Mouse (Mus musculus): Measurements from ENCODE around the gene Cdc20b.
A peak's percentile ranks its signal among the peaks of the same experiment; 100 is the strongest.

Cdc20b gene

DNA sequence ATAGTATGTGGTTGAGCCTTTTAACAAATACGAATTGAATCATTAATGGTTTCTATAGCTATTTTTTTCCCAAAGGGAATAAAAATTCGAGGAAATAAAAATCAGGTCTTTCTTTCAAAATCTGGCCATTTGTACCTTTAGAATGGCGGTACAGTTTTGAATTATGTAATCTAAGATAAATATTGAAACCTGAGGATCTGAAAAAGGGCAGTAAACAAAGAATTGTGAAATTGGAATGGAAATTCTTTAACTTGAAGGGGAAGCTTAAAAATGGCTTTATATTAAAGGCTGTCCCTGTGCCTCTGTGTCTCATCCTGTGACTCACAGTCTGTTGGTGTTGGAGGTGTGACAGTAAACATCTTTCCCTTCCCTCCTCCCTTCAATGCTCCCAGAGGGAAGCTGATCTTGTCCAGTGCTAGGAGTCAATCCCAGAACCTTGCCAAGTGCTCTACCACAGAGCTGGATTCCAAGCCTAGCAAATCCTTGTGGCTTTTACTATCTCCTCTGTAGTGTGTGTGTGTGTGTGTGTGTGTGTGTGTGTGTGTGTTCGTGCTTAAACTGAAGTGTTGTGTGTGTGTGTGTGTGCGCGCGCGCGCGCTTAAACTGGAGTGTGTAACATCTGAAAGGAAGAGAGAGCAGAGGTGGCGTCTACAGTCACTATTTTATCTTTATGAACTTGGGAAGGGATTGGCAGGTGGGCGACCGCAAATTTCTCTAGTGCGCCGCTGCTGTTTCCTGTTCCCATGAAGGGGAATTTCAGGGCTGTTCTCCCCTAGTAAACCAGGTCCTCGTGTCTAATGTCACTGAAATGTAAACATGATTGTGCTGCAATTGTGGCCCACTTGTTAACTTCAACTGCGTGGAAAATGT is 11.4 kb upstream of the Cdc20b start:
- no peak for DNase-seq (ENCODE audit: low spot score in 2 of 2)

- DNase-seq (ENCODE audit: low spot score in 2 of 2), result no peak
These were observed 3.6 kb upstream of the Cdc20b start for GRCm38 (mm10) chr13:113031351-113031750.

- DNase-seq (ENCODE audit: low spot score in 2 of 2), result no peak
These were observed 2.9 kb upstream of the Cdc20b start for GRCm38 (mm10) chr13:113031792-113032571.

DNA sequence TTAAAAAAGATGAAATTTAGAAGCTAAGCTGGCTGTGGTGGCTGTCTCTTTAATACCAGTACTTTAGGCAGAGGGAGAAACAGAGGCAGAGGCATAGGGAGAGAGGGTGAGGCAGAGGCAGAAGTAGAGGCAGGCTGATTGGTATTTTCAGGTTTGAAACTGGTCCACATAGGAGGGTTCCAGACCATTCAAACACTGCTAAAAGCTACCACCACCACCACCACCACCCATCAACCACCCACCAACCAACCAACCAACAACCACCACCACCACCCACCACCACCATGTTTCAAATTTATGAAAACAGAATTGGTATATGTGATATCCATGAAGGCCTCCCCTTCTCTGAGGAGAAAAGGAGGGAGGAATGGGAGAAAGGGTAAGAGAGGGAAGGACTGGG is 2.1 kb upstream of the Cdc20b start:
- DNase-seq (ENCODE audit: low spot score in 2 of 2), result no peak

- DNase-seq (ENCODE audit: low spot score in 2 of 2), result no peak
These were observed 532 bp upstream of the Cdc20b start for GRCm38 (mm10) chr13:113034271-113034886.

- DNase-seq (ENCODE audit: low spot score in 2 of 2), result peak in 1 of 2 experiments; percentile 43
These were observed 941 bp downstream of the Cdc20b start for GRCm38 (mm10) chr13:113035852-113036251.

GRCm38 (mm10) chr13:113044876-113045275 is 10.0 kb downstream of the Cdc20b start:
- DNase-seq (ENCODE audit: low spot score in 2 of 2), result no peak

DNA sequence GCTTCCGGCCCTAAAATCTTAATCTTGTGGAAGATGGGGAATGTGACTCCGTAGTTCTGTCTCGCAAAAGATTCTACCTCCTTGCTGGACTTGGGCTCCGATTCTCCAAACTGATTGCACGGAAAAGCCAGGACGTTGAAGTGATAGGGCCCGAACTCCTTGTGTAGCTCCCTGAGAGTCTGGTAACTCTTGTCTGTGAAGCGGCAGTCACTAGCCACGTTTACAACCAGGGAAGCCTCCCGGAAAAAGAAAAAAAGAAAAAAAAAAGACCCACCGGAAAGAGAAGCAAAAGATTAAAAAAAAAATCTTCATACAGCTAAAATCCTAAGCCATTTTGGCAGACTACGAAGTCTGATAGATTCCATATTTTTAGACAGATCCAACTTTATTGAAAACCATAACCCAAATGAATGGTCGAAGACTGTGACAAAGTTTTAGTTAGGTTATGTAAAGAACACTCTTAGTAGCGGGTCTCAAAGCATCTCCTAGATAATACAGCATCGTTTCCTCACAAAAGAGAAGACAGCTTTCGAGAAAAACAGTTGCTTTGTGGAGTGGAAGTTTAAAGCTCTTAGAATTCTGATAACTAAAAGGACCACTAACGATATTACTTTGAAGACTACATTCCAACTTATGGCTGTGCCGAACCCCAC is 10.7 kb downstream of the Cdc20b start:
- no peak for DNase-seq (ENCODE audit: low spot score in 2 of 2)

- DNase-seq (ENCODE audit: low spot score in 2 of 2), result no peak
These were observed 11.4 kb downstream of the Cdc20b start, which contains the start of gene Gpx8 for GRCm38 (mm10) chr13:113046211-113046883. Gpx8 (minus strand) TSS chr13:113046410.

DNA sequence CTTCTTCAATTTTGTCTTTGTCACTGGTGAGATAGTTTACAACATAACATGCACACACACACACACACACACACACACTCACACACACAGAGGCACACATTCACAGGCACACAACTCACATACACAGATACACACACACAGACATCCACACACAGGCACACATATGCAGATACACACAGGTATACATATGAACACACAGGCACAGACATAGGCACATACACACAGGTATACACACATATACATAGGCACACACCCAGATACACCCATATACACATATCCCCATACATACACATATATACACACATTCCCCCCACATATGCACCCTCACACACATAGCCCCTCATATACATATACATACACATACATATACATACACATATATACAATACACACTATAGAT is 12.1 kb downstream of the Cdc20b start:
- DNase-seq (ENCODE audit: low spot score in 2 of 2), result no peak

GRCm38 (mm10) chr13:113047647-113048046 is 12.7 kb downstream of the Cdc20b start:
- no peak for DNase-seq (ENCODE audit: low spot score in 2 of 2)

- DNase-seq (ENCODE audit: low spot score in 2 of 2), result no peak
These were observed 19.3 kb downstream of the Cdc20b start for GRCm38 (mm10) chr13:113054230-113054629.

DNA sequence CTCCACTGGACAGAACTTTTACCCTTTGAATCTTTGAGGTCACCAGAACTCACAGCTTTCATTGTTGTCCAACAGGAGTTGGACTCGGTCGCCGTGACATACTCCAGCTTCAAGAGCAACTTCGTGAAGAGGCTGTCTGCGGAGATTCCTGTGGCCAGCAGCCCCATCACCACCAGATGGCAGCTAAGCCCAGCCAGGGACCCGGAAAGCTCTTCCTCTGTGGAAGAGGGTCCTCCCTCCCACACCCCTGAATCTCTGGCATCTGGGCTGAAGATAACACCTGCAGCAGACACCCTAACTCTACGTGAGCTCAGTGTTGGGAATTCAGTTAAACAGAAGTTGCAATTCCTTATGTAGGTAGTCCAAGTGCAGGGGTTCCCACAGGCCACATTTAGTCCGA is 20.9 kb downstream of the Cdc20b start:
- DNase-seq (ENCODE audit: low spot score in 2 of 2), result no peak

DNA sequence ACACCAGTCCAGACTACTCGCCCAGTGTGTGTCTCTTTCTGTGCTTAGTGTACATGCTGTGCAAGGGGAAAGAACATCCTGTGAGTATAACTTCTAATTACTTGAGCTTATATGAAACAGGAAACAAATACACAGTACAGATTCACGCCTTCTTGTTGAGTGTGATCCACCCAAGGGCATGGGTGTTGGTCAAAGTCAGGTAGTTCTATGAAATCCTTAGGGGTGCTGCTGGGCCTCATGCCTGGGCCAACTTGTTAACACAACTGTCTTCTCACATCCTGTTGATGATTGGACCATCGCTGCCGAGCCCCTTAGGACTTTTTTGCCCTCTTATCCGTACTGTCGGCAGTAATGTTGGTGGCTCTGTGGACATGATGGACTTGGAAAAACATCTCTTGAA is 26.8 kb downstream of the Cdc20b start:
- no peak for DNase-seq (ENCODE audit: low spot score in 2 of 2)

GRCm38 (mm10) chr13:113064542-113064941 is 29.6 kb downstream of the Cdc20b start:
- no peak for DNase-seq (ENCODE audit: low spot score in 2 of 2)

DNA sequence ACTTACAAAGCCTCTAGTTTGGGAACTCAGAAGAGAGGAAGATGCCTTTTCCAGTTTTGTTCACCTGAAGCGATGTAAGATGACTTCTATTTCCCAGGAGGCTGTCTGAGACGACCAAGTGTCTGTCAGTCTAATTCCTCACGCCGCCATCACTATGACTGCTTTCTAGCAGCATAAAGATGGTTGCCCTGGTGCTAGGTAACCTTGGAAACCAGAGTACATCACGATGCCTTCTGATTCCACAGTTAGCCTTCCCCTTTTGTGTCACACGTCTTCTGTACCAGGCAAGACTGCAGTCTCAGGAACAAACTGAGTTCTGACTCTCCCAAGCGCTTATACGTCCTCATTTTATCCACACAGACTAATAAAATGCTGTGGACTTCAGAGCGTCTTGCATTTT is 44.1 kb downstream of the Cdc20b start:
- no peak for DNase-seq (ENCODE audit: low spot score in 2 of 2)

GRCm38 (mm10) chr13:113082101-113082500 is 47.2 kb downstream of the Cdc20b start:
- DNase-seq (ENCODE audit: low spot score in 2 of 2), result no peak

DNA sequence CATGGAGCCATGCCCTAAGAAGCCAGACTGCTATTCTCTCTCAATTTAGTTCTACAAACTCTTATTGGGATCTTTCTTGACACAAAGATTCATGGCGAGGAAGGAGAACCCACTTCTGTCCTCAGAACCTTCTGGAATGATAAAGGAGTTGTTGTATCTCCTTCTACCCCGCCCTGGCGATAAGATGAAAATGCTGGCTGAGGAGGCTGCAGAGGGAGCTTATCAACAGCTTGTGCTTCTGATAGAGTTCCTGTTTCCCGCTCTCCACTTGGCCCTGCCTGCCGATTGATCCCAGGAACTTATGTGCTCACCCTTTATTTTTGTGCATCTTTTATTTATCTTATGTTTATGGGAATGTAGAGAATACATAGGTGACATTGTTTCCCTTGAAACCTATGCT is 49.8 kb downstream of the Cdc20b start:
- DNase-seq (ENCODE audit: low spot score in 2 of 2), result no peak

DNA sequence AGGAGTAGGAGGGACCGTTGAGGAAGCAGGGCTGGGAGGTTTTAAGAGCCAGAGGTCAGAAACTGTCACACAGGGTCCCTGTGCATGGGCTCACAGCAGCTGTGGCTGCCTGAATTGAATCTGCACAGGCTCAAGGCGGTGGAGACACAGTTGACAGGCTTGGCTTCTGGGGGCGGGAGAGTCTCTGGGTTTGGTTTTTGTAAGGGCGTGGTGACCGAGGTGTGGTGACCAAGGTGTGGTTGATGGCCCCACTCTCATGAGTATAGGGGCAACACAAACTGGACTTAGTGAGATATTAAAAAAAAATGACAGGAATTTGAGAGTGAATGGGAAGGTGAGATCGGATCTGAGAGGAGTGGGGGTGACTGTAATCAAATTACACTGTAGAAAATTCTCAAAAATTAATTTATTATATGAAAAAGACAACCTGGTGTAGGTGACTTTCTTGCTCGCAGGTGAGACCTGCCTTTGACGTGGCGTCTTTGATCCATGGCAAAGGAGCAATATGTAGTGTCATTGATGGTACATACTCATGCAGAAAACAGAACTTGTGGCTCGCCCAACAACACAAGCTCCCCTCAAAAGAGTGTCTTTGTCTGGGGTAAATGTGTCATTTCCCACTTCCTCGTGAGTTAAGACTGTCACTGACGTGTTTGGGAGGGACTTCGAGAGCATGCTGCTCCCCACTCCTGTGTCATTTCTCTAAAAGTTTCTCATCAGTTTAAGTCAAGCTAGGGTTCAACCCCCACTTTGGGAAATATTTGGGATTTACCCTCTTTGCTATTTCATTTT is 52.5 kb downstream of the Cdc20b start:
- no peak for DNase-seq (ENCODE audit: low spot score in 2 of 2)

DNA sequence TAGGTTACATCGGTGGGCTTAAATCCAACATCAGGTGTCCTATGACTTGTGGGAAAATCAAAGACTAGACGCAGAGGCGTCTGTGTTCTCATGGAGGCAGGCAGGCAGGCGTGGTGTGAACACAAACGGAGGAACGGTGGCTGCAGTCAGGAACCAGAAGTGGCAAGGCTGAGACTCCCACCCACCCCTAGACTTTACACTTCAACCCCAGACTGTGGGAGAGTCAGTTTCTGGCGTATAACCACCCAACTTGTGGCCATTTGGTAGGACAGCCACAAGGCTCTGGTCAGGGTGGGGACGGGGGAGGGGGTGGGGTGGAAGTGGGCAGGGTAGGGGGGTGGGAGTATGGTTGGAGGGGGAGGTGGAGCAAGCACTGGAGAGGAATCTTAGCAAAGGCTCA is 55.6 kb downstream of the Cdc20b start:
- no peak for DNase-seq (ENCODE audit: low spot score in 2 of 2)

DNA sequence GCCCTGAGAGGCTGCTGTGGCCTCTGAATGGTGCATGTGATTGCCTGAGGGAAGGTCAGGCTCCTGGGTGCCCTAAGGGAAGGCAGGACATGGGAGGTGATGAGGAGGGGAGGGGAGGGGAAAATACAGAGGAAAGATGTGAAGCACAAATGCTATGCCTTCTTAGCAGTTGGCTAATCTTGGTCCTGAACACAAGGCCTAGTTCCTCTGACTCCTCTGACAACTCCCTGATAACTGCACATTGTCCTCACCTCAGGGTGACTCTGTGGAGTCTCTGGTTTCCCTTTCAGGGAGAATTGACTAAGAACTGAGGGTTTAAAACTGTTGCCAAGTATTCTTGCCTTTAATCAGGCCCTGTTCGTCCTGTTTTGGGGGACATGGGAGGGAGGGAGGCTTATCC is 59.7 kb downstream of the Cdc20b start:
- DNase-seq (ENCODE audit: low spot score in 2 of 2), result no peak

All from spleen, postnatal 14 days (tissue).